In the genomic region with DNA sequence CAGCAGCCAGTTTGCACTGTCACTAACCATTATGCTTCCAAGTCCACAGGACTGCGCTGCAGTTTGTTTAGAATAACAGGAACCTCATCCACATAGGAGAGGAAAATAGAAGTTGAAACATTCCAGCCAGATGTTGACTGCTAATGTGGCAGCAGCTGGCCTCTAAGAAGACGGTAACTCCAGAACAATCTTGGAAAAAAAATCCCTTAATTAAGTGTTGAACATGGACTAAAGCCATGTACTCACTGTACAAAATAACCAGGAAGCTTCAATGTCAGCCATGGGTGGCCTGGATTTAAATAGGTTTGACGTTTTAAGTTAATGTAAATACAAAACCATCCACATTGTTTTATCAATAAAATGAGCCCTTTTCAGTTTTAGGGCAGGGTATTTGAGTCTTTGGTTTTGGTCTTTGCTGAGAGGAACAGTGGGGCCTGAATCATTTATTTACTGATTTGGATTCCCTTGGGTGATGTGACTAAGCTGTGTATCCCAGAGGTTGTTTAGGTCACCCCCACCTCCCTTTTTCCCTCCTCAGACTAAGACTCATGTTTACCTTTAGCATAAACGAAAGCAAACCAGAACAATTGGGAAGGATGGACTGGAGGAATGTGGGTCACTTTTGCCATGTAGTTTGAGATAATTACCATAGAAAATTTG, we compare ENCODE assay signal across 29 mouse cellular contexts.
"Had no signal": no experiment of that assay in that cellular context is flagged by ENCODE, and none has a peak within 500 bp of the region (broad histone marks: within the 10 kb centered on the region; RNA-seq: fewer than 3 reads in every experiment).

No protein-coding gene starts in this region.

- H3K4me2 ChIP-seq: limb, embryonic 12.5 days; limb, embryonic 13.5 days; limb, embryonic 15.5 days; liver, embryonic 11.5 days; liver, embryonic 12.5 days; liver, embryonic 13.5 days; liver, embryonic 15.5 days; midbrain, embryonic 11.5 days; midbrain, embryonic 12.5 days; midbrain, embryonic 13.5 days; midbrain, embryonic 15.5 days; neural tube, embryonic 12.5 days; neural tube, embryonic 13.5 days had no signal

- H3K9me3 ChIP-seq: limb, embryonic 10.5 days; limb, embryonic 12.5 days; limb, embryonic 13.5 days; limb, embryonic 15.5 days; liver, embryonic 12.5 days; liver, embryonic 13.5 days; liver, embryonic 15.5 days; megakaryocyte, embryonic 14.5 days; midbrain, embryonic 10.5 days; midbrain, embryonic 12.5 days; midbrain, embryonic 13.5 days; midbrain, embryonic 15.5 days; neural tube, embryonic 12.5 days; neural tube, embryonic 13.5 days had no signal

- H3K27me3 ChIP-seq: limb, embryonic 12.5 days; limb, embryonic 13.5 days; limb, embryonic 15.5 days; liver, embryonic 12.5 days; liver, embryonic 13.5 days; liver, embryonic 15.5 days; megakaryocyte, embryonic 14.5 days; midbrain, embryonic 12.5 days; midbrain, embryonic 13.5 days; midbrain, embryonic 15.5 days; neural tube, embryonic 12.5 days; neural tube, embryonic 13.5 days had no signal

- H3K9ac ChIP-seq: limb, embryonic 12.5 days; limb, embryonic 13.5 days; limb, embryonic 15.5 days; liver, embryonic 12.5 days; liver, embryonic 13.5 days; liver, embryonic 14.5 days; liver, embryonic 15.5 days; liver, postnatal 0 days; midbrain, embryonic 12.5 days; midbrain, embryonic 13.5 days; midbrain, embryonic 15.5 days; neural tube, embryonic 12.5 days; neural tube, embryonic 13.5 days had no signal

- H3K27ac ChIP-seq: left cerebral cortex, adult 2 months; limb, embryonic 10.5 days; limb, embryonic 12.5 days; limb, embryonic 13.5 days; limb, embryonic 15.5 days; macrophage; midbrain, embryonic 10.5 days; midbrain, embryonic 12.5 days; midbrain, embryonic 13.5 days; midbrain, embryonic 15.5 days; neural tube, embryonic 12.5 days; neural tube, embryonic 13.5 days had no signal

- ATAC-seq: liver, postnatal 0 days; midbrain, embryonic 13.5 days; midbrain, embryonic 15.5 days; midbrain, embryonic 16.5 days had no signal

- DNase-seq: layer of hippocampus, postnatal 36 days; left cerebral cortex, postnatal 4 days; liver; liver, embryonic 13.5 days; liver, postnatal 0 days; lung, adult 18-20 months; lung, adult 2 months; lung, postnatal 4 days; midbrain, embryonic 14.5 days had no signal

- H3K36me3 ChIP-seq: liver, embryonic 13.5 days; liver, embryonic 15.5 days; midbrain, embryonic 10.5 days; midbrain, embryonic 12.5 days; midbrain, embryonic 15.5 days; neural tube, embryonic 13.5 days had no signal

- H3K4me1 ChIP-seq: limb, embryonic 10.5 days; limb, embryonic 12.5 days; limb, embryonic 13.5 days; limb, embryonic 15.5 days; midbrain, embryonic 12.5 days; midbrain, embryonic 13.5 days; midbrain, embryonic 15.5 days; neural tube, embryonic 12.5 days; neural tube, embryonic 13.5 days had no signal

- H3K4me3 ChIP-seq: left cerebral cortex, adult 2 months; limb, embryonic 10.5 days; limb, embryonic 12.5 days; limb, embryonic 13.5 days; limb, embryonic 15.5 days; liver, embryonic 12.5 days; liver, embryonic 13.5 days; liver, embryonic 15.5 days; megakaryocyte, embryonic 14.5 days; midbrain, embryonic 10.5 days; midbrain, embryonic 12.5 days; midbrain, embryonic 13.5 days; midbrain, embryonic 15.5 days; myocyte; neural tube, embryonic 12.5 days; neural tube, embryonic 13.5 days had no signal
